Mouse (Mus musculus) neural tube, embryonic 12.5 days (tissue): ENCODE data around the gene Zfp78. TPM values are rescaled to one million over a fixed set of nuclear protein-coding genes. Genes with fewer than 3 reads are reported as not detected.

Experiments
- ATAC-seq: fragments of 200-750 bp; cut with Nextera tagmentation; 2 replicates; pipeline ENCODE4 v1.8.0; 2017; ENCODE audit warnings: low read depth, mild to moderate bottlenecking, moderate TSS enrichment, moderate library complexity; ENCODE audit not compliant: low FRiP score
- H3K27ac ChIP-seq: fragments of 300-500 bp; sonication (generic); 2 replicates; pipeline ENCODE4 v1.5.1; 2016
- H3K27me3 ChIP-seq: fragments of 300-500 bp; sonication (generic); replicated peaks from 2 replicates; pipeline ENCODE4 v1.6.1; 2016; ENCODE audit warnings: mild to moderate bottlenecking
- H3K36me3 ChIP-seq: fragments of 300-500 bp; sonication (generic); 2 replicates; pipeline ENCODE4 v1.6.1; 2016; ENCODE audit warnings: mild to moderate bottlenecking
- H3K4me1 ChIP-seq: fragments of 300-500 bp; sonication (generic); 2 replicates; pipeline ENCODE4 v1.6.1; 2016
- H3K4me2 ChIP-seq: fragments of 300-500 bp; sonication (generic); replicated peaks from 2 replicates; pipeline ENCODE4 v1.6.1; 2016; ENCODE audit warnings: mild to moderate bottlenecking
- H3K4me3 ChIP-seq: fragments of 300-500 bp; sonication (generic); 2 replicates; pipeline ENCODE4 v1.5.1; 2016
- H3K9ac ChIP-seq: fragments of 300-500 bp; sonication (generic); 2 replicates; pipeline ENCODE4 v1.6.1; 2016; ENCODE audit warnings: mild to moderate bottlenecking
- H3K9me3 ChIP-seq: fragments of 300-500 bp; sonication (generic); 2 replicates; pipeline ENCODE4 v1.6.1; 2016; ENCODE audit warnings: mild to moderate bottlenecking
- WGBS: fragments of 180-500 bp; shearing (Covaris S2); methylation state at CpG from one replicate; pipeline ENCODE4 v1.1.7; 2016; 5-methylcytosine and 5-hydroxymethylcytosine counted together
- polyA plus RNA-seq: library from polyadenylated mRNA; unstranded; fragments of >200 nt; fragmentation: Nextera tagmentation; extraction: Ambion mirVana; gene quantifications from 2 replicates; pipeline ENCODE4 v1.2.1, GENCODE M21; 2016

Gene Zfp78
- 2.0 and 3.1 TPM in 2 replicates for polyA plus RNA-seq

- Histone ChIP-seq H3K4me1 (peaks cover 7% of the 10 kb centered on the region), H3K9me3 (no peaks in the 10 kb centered on the region), H3K9ac (peak within 1 kb of the TSS; percentile 54), H3K27ac (peak within 1 kb of the TSS; percentile 81), H3K4me3 (peak within 1 kb of the TSS; percentile 35), H3K4me2 (peak within 1 kb of the TSS; percentile 60), H3K27me3 (no peaks in the 10 kb centered on the region), H3K36me3 (no peaks in the 10 kb centered on the region)
- WGBS: under 1% methylated on average over 23 of the region's 23 CpGs
- ATAC-seq: peak; percentile 82
These were observed at the start of gene Zfp78 for GRCm38 (mm10) chr7:6363047-6363488. Gene Zfp78, plus strand, starts transcription at chr7:6363280.

- peak; percentile 85 for ATAC-seq
- Histone ChIP-seq H3K9me3 (no peaks in the 10 kb centered on the region), H3K27ac (0 out of 2 replicates have a peak overlapping the region, but pooled peaks have one; percentile 72), H3K27me3 (no peaks in the 10 kb centered on the region), H3K4me2 (peak overlapping the region; percentile 56), H3K36me3 (peaks cover 4% of the 10 kb centered on the region), H3K9ac (peak overlapping the region; percentile 69), H3K4me3 (peak overlapping the region; percentile 48), H3K4me1 (peaks cover 8% of the 10 kb centered on the region)
- WGBS: 19% methylated on average over 23 of the region's 23 CpGs
These were observed 32.4 kb upstream of the Zfp78 start for GRCm38 (mm10) chr7:6330458-6331232.

GRCm38 (mm10) chr7:6331233-6331956, 31.7 kb upstream of the Zfp78 start, which contains the start of gene Zfp583:
Gene Zfp583, minus strand, starts transcription at chr7:6331285.
- peak within 1 kb of the TSS; percentile 72 for H3K27ac ChIP-seq
- peak within 1 kb of the TSS; percentile 48 for H3K4me3 ChIP-seq
- no peaks in the 10 kb centered on the region for H3K27me3 ChIP-seq
- WGBS: 5% methylated on average over 31 of the region's 31 CpGs
- H3K36me3 ChIP-seq: peaks cover 4% of the 10 kb centered on the region
- peaks cover 8% of the 10 kb centered on the region for H3K4me1 ChIP-seq
- no peaks in the 10 kb centered on the region for H3K9me3 ChIP-seq
- peak; percentile 91 for ATAC-seq
- H3K4me2 ChIP-seq: peak within 1 kb of the TSS; percentile 56
- peak within 1 kb of the TSS; percentile 69 for H3K9ac ChIP-seq

DNA sequence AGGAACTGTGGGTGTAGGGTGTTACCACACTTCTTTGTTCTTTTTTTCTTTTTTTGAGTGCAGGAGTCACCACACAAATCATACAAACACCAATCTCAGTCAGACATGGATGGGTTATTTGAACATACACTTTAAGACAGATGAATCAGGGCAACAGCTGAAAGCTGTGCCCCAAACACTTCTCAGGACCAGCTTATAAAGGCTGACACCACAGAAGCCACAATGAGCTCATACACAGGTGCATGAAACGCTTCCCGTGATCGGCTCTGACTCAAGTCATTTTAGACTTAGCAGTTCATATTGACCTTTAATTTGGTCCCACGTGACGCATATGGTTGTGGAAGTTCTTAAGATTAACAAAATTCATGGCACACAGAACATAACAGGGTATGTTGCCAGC, 23.2 kb upstream of the Zfp78 start:
- no peaks in the 10 kb centered on the region for H3K4me1 ChIP-seq
- H3K9ac ChIP-seq: no peak overlapping the region
- 80% methylated on average over 5 of the region's 5 CpGs for WGBS
- H3K4me3 ChIP-seq: no peak overlapping the region
- no peaks in the 10 kb centered on the region for H3K27me3 ChIP-seq
- H3K27ac ChIP-seq: no peak overlapping the region
- H3K9me3 ChIP-seq: no peaks in the 10 kb centered on the region
- H3K4me2 ChIP-seq: no peak overlapping the region
- H3K36me3 ChIP-seq: no peaks in the 10 kb centered on the region
- no peak for ATAC-seq

DNA sequence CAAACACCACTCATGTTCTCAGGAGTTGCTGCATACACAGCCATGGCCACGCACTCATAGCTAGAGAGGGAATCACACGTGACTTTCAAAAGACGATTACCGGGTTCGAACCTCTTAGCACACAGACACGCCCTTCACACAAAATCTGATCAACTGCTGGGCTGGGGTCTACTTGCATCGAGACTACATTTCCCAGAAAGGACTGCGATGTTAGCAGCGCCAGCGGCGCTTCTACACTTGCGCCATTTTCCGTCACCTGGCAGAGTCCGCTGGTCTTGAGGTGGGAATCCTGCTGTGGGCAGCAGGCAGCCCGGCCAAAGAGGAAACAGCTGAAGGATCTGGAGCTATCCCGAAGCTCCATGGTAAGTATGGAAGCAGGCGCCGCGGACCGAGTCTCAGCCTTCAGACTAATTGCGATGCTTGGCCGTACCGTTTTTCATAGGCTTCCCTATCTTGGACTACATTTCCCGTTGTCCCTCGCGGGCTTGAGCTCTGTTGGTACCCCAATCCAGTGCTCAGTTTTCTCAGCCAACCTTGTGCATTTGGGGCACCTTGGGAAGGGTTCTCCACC, 19.5 kb upstream of the Zfp78 start, which contains the start of gene Gm3854:
TSS of gene Gm3854 (plus strand) at position 259 of the 571 bp plus-strand sequence.
- WGBS: under 1% methylated on average over 26 of the region's 26 CpGs
- Histone ChIP-seq H3K9me3 (no peaks in the 10 kb centered on the region), H3K4me3 (peak within 1 kb of the TSS; percentile 47), H3K27ac (no peak within 1 kb of the TSS), H3K36me3 (no peaks in the 10 kb centered on the region), H3K4me1 (no peaks in the 10 kb centered on the region), H3K4me2 (peak within 1 kb of the TSS; percentile 51), H3K27me3 (no peaks in the 10 kb centered on the region), H3K9ac (peak within 1 kb of the TSS; percentile 44; the same call in 1 of the 2 replicates)
- peak; percentile 92 for ATAC-seq

GRCm38 (mm10) chr7:6344124-6344523, 19.0 kb upstream of the Zfp78 start:
- H3K4me1 ChIP-seq: no peaks in the 10 kb centered on the region
- H3K9ac ChIP-seq: no peak overlapping the region
- peak overlapping the region; percentile 47 for H3K4me3 ChIP-seq
- 30% methylated on average over 10 of the region's 10 CpGs for WGBS
- no peaks in the 10 kb centered on the region for H3K36me3 ChIP-seq
- H3K9me3 ChIP-seq: no peaks in the 10 kb centered on the region
- no peaks in the 10 kb centered on the region for H3K27me3 ChIP-seq
- H3K27ac ChIP-seq: no peak overlapping the region
- peak overlapping the region; percentile 51 for H3K4me2 ChIP-seq
- peak; percentile 23; the same call in 1 of the 2 replicates for ATAC-seq

DNA sequence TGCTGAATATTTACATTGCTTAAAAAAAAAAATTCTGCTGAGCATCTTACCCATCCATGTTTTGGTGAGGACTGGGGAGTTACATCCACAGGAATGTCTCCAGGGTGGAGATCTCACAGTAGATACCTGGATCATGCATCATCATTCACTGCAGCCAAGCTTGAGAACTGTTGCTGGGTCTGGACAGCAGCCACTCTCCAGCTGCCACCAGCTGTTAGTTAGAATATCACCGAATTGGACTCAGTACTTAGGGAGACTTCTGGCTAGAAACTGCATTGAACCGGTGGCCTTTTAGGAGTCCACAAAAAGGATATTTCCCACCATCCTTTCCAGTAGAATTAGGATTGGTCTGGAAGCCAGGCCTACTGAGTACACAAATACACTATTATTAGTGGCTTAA, 5.0 kb upstream of the Zfp78 start:
- Histone ChIP-seq H3K4me3 (no peak overlapping the region), H3K27ac (no peak overlapping the region), H3K4me2 (no peak overlapping the region), H3K36me3 (peaks cover 7% of the 10 kb centered on the region; the same call in 1 of the 2 replicates), H3K9ac (no peak overlapping the region), H3K9me3 (no peaks in the 10 kb centered on the region), H3K27me3 (no peaks in the 10 kb centered on the region), H3K4me1 (no peaks in the 10 kb centered on the region; the same call in 1 of the 2 replicates)
- no peak for ATAC-seq
- 73% methylated on average over 2 of the region's 2 CpGs for WGBS

DNA sequence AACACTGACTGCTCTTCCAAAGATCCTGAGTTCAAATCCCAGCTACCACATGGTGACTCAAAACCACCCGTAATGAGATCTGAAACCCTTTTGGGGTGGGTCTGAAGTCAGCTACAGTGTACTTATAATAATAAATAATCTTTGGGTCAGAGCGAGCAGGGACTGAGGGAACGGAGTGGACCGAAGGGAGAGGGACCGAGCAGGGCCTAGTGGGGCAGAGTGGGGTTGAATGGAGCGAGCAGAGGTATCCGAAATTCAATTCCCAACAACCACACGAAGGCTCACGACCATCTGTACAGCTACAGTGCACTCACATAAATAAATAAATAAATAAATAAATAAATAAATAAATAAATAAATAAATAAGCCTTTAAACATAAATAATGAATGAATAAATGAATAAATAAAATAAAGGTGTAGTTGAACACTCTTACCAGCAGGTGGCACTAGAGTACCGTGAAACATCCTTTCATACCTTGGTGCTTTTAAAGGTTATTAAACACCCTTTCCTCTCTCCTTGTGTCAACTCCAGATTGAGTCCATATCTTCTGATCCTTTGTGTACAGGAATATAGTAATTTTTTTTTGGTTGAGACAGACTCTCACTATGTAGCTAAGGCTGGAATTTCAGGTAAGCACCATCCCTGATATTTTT, 4.0 kb upstream of the Zfp78 start:
- no peak for ATAC-seq
- WGBS: 54% methylated on average over 10 of the region's 10 CpGs
- H3K27me3 ChIP-seq: no peaks in the 10 kb centered on the region

GRCm38 (mm10) chr7:6360477-6361060, 2.5 kb upstream of the Zfp78 start:
- 13% methylated on average over 9 of the region's 9 CpGs for WGBS
- Histone ChIP-seq H3K9ac (no peak overlapping the region), H3K36me3 (no peaks in the 10 kb centered on the region), H3K4me2 (no peak overlapping the region), H3K9me3 (no peaks in the 10 kb centered on the region), H3K4me1 (peaks cover 7% of the 10 kb centered on the region), H3K27me3 (no peaks in the 10 kb centered on the region), H3K4me3 (no peak overlapping the region), H3K27ac (no peak overlapping the region)
- ATAC-seq: no peak

More for the DNA sequence above, 4.0 kb upstream of the Zfp78 start:
- Histone ChIP-seq H3K9ac (no peak overlapping the region), H3K36me3 (no peaks in the 10 kb centered on the region; the same call in 1 of the 2 replicates), H3K4me2 (no peak overlapping the region), H3K27ac (no peak overlapping the region), H3K4me3 (no peak overlapping the region), H3K4me1 (peaks cover 6% of the 10 kb centered on the region), H3K9me3 (no peaks in the 10 kb centered on the region)

DNA sequence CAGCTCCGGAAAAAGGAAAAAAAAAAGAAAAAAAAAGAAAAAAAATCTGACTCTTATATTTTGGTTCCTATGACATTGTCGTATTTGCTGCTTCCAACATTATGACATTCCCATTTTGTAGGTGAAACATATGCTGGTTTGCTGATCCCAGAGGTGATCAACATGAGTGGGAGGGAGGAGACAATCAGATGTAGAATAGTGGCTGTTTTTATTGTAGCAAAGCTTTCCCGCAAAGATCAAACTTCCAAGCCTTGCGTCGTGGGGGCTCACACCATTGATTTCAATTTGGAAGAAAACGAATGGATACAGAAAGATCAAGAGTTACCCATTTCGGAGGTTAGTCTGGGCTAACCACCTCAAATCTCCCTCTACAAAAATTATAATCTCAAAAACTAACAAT, 1.3 kb upstream of the Zfp78 start:
- WGBS: 29% methylated on average over 7 of the region's 7 CpGs
- H3K27me3 ChIP-seq: no peaks in the 10 kb centered on the region
- H3K4me3 ChIP-seq: peak overlapping the region; percentile 35
- peaks cover 7% of the 10 kb centered on the region for H3K4me1 ChIP-seq
- ATAC-seq: no peak
- H3K36me3 ChIP-seq: no peaks in the 10 kb centered on the region
- H3K9me3 ChIP-seq: no peaks in the 10 kb centered on the region
- peak overlapping the region; percentile 81 for H3K27ac ChIP-seq
- H3K9ac ChIP-seq: peak overlapping the region; percentile 54
- H3K4me2 ChIP-seq: peak overlapping the region; percentile 60

GRCm38 (mm10) chr7:6362268-6363046, 623 bp upstream of the Zfp78 start:
- Histone ChIP-seq H3K27me3 (no peaks in the 10 kb centered on the region), H3K4me2 (peak overlapping the region; percentile 60), H3K27ac (peak overlapping the region; percentile 81), H3K36me3 (no peaks in the 10 kb centered on the region), H3K9ac (peak overlapping the region; percentile 54), H3K4me1 (peaks cover 7% of the 10 kb centered on the region), H3K9me3 (no peaks in the 10 kb centered on the region), H3K4me3 (peak overlapping the region; percentile 35)
- WGBS: under 1% methylated on average over 38 of the region's 38 CpGs
- peak; percentile 93 for ATAC-seq
